Comparison of ENCODE assay signal across 8 mouse cellular contexts in the genomic region with DNA sequence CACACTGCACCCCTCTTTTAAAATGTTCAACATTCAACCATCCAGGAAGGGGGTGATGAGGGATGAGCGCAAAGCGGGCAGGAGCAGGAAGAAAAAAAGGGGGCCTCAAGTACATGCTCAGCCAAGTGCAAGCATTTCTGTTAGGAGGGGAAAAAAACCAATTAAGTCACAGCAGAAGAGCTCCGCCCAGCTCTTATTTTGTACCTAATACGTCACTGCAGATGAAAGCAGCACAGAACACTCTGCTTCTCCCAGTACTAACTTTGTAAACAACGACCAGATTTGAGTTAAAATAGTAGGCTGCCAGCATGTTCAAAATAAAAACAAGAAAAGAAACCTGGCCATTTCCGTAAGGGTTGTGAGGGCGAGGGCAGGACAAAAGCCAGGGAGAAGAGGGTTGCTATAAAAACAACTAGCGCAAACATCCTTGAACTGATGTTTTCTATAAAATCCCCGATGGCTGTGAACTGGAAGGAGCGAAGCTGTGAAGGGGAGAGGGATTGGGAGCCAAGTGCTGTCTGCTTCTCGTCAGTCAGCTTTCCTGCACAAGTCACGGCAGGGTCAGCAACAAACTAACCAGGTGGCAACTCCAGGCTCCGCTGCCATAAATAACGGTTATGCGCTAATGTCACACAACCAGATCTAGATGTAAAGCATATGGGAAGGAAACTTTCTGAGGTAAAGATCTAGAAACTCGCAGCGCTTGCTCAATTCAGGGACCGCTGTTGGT. TPM values are rescaled to one million over a fixed set of nuclear protein-coding genes. Genes with fewer than 3 reads are reported as not detected.
DNase-seq lines count a peak whose midpoint lies in the region; ATAC-seq lines count a peak whose summit lies in the region.

No protein-coding gene starts in this region.

- no peaks in the 10 kb centered on the region for H3K9me3 ChIP-seq in embryonic facial prominence, embryonic 15.5 days (replicated peaks)
- no peaks in the 10 kb centered on the region for H3K9me3 ChIP-seq in limb, embryonic 12.5 days

- H3K4me1 ChIP-seq in embryonic facial prominence, embryonic 15.5 days = peaks cover 14% of the 10 kb centered on the region
- H3K4me1 ChIP-seq in limb, embryonic 12.5 days (replicated peaks) = peaks cover 16% of the 10 kb centered on the region

- H3K4me3 ChIP-seq in embryonic facial prominence, embryonic 15.5 days (replicated peaks) = peak overlapping the region; percentile 10; the same call in 1 of the 2 replicates
- peak overlapping the region; percentile 27 for H3K4me3 ChIP-seq in limb, embryonic 12.5 days (replicated peaks)

- 30% methylated on average over 18 of the region's 18 CpGs for WGBS in embryonic facial prominence, embryonic 15.5 days
- WGBS in limb, embryonic 12.5 days = 6% methylated on average over 18 of the region's 18 CpGs

- DNase-seq in kidney, postnatal 10 days = peak; percentile 15
- no peak for DNase-seq in kidney, adult 9 months
- peak; percentile 37 for DNase-seq in retina, embryonic 14.5 days (ENCODE audit: low spot score)
- no peak for DNase-seq in adrenal gland, adult 18-20 months (ENCODE audit: low spot score in 2 of 2)
- no peak for DNase-seq in testis, postnatal 14 days (ENCODE audit: low spot score)

- H3K36me3 ChIP-seq in embryonic facial prominence, embryonic 15.5 days = no peaks in the 10 kb centered on the region
- no peaks in the 10 kb centered on the region for H3K36me3 ChIP-seq in limb, embryonic 12.5 days

- H3K4me2 ChIP-seq in embryonic facial prominence, embryonic 15.5 days (replicated peaks) = peak overlapping the region; percentile 32
- H3K4me2 ChIP-seq in limb, embryonic 12.5 days = peak overlapping the region; percentile 56

- H3K27me3 ChIP-seq in embryonic facial prominence, embryonic 15.5 days = no peaks in the 10 kb centered on the region
- 0 out of 2 replicates have a peak, but pooled peaks cover 9% of the 10 kb centered on the region for H3K27me3 ChIP-seq in limb, embryonic 12.5 days

- no peak overlapping the region for H3K27ac ChIP-seq in embryonic facial prominence, embryonic 15.5 days (replicated peaks)
- peak overlapping the region; percentile 57; the same call in 1 of the 2 replicates for H3K27ac ChIP-seq in limb, embryonic 12.5 days

- no peak for ATAC-seq in embryonic facial prominence, embryonic 15.5 days (ENCODE audit: insufficient number of reproducible peaks, low FRiP score, low TSS enrichment, low read depth)
- ATAC-seq in limb, embryonic 12.5 days (ENCODE audit: insufficient number of reproducible peaks, insufficient read depth, low FRiP score, low TSS enrichment, low read depth) = no peak
- ATAC-seq in granulocyte monocyte progenitor cell, adult 5-6 weeks (replicated peaks; ENCODE audit: poor library complexity, severe bottlenecking) = no peak

- H3K9ac ChIP-seq in embryonic facial prominence, embryonic 15.5 days = no peak overlapping the region
- peak overlapping the region; percentile 13; the same call in 1 of the 2 replicates for H3K9ac ChIP-seq in limb, embryonic 12.5 days (replicated peaks)

RNA-seq across cellular contexts. Expression of a gene that starts 2.2 kb away (rescaled TPM):
- 9.8 and 11.5 TPM in 2 replicates for polyA plus RNA-seq in embryonic facial prominence, embryonic 15.5 days (2015; fragmentation: Nextera tagmentation; extraction: Ambion mirVana)
- 7.9 and 11.2 TPM in 2 replicates for polyA plus RNA-seq in limb, embryonic 12.5 days (2016; fragmentation: Nextera tagmentation; extraction: Ambion mirVana)
- total RNA-seq in adrenal gland, adult 18-20 months (2021) = 1 to 10 TPM; 2.5 to 2.7 TPM
- total RNA-seq in granulocyte monocyte progenitor cell, adult 5-6 weeks (2014; fragmentation: Nextera tagmentation) = 10.1 and 16.0 TPM in 2 replicates
- 3.8 and 5.5 TPM in 2 replicates for total RNA-seq in granulocyte monocyte progenitor cell, adult 5-6 weeks (2017)

Comparison
In these comparisons a context has a peak if more than half of its experiments do, and no peak if none do; other contexts are left out.
1. DNase-seq: peak in kidney, postnatal 10 days (single experiment) and retina, embryonic 14.5 days (single experiment); none in kidney, adult 9 months (single experiment), adrenal gland, adult 18-20 months (0 of 2) and testis, postnatal 14 days (single experiment).